Mouse (Mus musculus): Measurements from ENCODE around the gene Slc22a2. TPM values are rescaled to one million over a fixed set of nuclear protein-coding genes. Genes with fewer than 3 reads are reported as not detected.
"Not testable (repeated sequence)": the region's sequence is repeated elsewhere in the genome, so short reads cannot be mapped to it uniquely, and the experiment has no call there.

The Slc22a2 gene
- total RNA-seq (2015) (not detected in 2 replicates), total RNA-seq (2017) (not detected in 2 replicates)

GRCm38 (mm10) chr17:12583991-12584390 is at the start of gene Slc22a2:
Gene Slc22a2, plus strand, starts transcription at chr17:12584132.
- no peak for ATAC-seq (ENCODE audit: poor library complexity, severe bottlenecking)

GRCm38 (mm10) chr17:12534353-12535145 is 49.4 kb upstream of the Slc22a2 start:
- ATAC-seq (ENCODE audit: poor library complexity, severe bottlenecking): peak; percentile 67

- no peak for ATAC-seq (ENCODE audit: poor library complexity, severe bottlenecking)
Measured at GRCm38 (mm10) chr17:12562215-12562614, 21.7 kb upstream of the Slc22a2 start.

DNA sequence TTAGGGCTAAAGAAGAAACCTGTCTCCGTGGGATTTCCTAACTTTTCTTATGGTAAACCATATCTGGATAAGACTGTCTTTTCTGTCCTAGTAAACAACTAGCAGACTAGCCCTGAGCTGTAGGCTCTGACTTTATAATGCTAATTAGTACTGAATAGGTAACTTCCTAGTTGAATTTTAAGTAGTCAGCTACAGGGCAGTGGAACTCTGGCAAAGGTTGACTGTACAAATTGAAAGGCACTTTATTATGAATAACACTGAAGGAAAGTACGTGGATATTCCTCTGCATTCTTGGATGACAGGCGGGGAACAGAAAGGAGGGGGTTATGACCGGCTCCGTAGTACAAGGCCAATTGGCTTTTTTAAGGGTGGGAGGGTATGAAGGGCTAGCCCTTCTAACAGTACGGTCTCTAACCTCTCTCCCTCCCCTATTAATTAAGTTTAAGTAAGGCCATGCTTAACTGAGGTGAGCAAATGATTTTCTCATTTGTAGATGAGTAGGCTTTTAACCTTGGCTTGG is 19.4 kb upstream of the Slc22a2 start:
- ATAC-seq (ENCODE audit: poor library complexity, severe bottlenecking): not testable (repeated sequence)

DNA sequence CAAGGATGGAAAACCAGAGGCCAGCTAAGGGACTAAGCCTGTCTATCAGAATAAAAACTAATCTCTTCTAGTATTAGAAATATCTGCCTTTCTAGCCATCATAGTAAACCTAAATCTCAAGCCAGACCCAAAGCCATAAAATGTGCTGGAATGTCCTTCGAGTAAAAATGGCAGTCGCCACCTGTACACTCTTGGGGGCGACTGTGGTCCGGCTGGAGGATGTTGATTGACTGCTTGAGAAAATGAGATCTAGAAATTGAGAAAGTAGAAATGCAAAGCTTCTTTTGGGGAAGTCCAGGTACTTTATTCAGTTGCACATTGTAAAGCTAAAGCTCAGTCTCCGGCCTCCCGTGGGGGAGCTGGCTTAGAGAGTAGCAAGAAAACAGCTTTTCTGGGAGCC is 18.5 kb upstream of the Slc22a2 start:
- ATAC-seq (ENCODE audit: poor library complexity, severe bottlenecking): no peak

DNA sequence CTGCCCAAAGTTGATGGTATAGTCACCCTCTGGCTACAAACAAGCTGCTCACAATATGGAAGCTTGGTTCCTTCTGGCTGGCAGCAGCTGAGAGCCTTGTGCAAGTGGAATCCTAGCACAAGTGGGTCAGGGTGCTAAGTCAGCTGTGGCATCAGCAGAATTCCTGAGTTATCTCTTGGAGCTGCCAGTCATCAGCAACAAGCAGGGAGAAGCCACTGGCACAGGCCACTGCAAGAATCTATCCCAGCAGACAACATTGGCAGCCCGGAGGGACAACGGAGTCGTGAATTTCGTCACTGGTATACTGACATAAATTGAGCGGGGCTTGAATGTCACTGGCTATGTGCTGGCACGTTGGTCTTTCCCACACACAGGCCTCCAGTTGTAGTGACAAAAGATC is 12.6 kb upstream of the Slc22a2 start:
- ATAC-seq (ENCODE audit: poor library complexity, severe bottlenecking): no peak

GRCm38 (mm10) chr17:12571924-12572463 is 11.9 kb upstream of the Slc22a2 start:
- no peak for ATAC-seq (ENCODE audit: poor library complexity, severe bottlenecking)

DNA sequence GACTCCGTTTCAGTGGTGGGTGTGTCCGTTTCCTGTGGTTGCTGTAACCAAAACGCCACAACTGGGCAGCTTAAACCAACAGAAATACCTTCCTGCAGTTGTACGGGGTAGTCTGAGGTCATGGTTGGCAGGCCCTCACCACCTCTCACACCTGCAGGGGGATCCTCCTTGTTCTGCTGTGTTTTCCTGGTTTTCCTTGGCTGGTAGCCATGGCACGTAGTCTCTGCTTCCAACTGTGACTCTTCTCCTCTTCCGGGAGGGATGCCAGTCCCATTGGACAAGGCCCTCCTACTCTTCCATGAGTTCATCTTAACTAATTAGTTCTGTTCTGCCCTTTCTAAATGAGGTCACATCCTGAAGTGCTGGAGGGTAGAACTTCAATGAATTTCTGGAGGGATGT is 8.5 kb upstream of the Slc22a2 start:
- no peak for ATAC-seq (ENCODE audit: poor library complexity, severe bottlenecking)

- no peak for ATAC-seq (ENCODE audit: poor library complexity, severe bottlenecking)
Measured at GRCm38 (mm10) chr17:12577096-12577495, 6.8 kb upstream of the Slc22a2 start.

GRCm38 (mm10) chr17:12585366-12585765 is 1.4 kb downstream of the Slc22a2 start:
- ATAC-seq (ENCODE audit: poor library complexity, severe bottlenecking): no peak

- ATAC-seq (ENCODE audit: poor library complexity, severe bottlenecking): no peak
Measured at GRCm38 (mm10) chr17:12586966-12587365, 3.0 kb downstream of the Slc22a2 start.

DNA sequence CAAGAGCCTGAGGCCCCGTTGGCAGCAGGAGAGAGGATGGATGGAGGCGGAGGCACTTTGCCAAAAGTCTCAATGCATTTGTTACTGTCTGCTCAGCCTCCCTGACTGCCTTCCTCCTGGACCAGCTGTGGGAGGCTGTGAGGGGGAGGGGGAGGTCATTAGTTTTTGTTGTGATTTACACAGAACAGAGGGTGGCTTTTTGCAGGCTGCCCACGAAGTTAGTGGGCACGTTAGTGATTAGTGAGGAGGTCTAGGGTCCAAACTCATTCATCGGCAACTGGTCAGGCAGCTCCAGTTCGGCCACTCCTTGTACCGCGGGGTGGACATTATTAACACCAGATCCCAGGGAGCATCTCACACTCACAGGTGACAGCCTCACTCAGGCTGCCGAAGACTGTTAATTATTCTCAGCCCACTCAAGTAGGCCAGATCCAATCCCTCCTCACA is 4.9 kb downstream of the Slc22a2 start:
- no peak for ATAC-seq (ENCODE audit: poor library complexity, severe bottlenecking)

GRCm38 (mm10) chr17:12590911-12591625 is 7.1 kb downstream of the Slc22a2 start:
- no peak for ATAC-seq (ENCODE audit: poor library complexity, severe bottlenecking)

DNA sequence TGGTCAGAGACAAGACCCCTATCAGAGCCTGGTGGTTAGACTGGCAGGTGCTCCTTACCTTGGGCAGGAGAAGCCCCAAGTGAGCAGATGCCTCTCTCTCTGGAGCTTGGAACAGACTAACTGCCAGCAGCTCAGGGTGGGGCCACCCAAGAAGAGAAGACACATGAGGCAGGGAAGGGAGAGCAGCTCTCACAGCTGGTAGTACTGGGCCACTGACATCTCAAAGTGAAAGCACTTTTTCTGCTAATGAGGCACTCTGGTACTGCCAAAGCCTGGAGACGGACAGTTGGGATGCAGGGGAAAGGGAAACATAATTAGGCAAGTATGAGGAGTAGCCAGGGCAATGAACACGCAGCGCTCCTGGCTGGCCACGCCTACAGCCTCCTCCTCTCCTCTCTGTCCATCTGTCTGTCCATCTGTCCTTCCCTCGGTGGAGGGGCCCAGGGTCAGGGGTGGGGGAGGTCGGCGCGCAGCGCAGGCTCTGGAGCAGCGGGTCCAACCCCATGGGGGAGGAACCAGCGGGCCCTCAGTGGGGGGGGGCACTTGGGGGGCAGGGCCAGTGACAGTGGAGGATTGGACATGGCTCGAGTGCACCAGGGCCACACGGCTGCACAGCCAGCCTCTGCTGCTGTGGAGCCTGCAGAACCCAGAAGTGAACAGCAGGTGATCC is 12.0 kb downstream of the Slc22a2 start:
- ATAC-seq (ENCODE audit: poor library complexity, severe bottlenecking): no peak

GRCm38 (mm10) chr17:12606634-12607033 is 22.7 kb downstream of the Slc22a2 start:
- no peak for ATAC-seq (ENCODE audit: poor library complexity, severe bottlenecking)

- no peak for ATAC-seq (ENCODE audit: poor library complexity, severe bottlenecking)
Measured at GRCm38 (mm10) chr17:12607202-12607601, 23.3 kb downstream of the Slc22a2 start.

DNA sequence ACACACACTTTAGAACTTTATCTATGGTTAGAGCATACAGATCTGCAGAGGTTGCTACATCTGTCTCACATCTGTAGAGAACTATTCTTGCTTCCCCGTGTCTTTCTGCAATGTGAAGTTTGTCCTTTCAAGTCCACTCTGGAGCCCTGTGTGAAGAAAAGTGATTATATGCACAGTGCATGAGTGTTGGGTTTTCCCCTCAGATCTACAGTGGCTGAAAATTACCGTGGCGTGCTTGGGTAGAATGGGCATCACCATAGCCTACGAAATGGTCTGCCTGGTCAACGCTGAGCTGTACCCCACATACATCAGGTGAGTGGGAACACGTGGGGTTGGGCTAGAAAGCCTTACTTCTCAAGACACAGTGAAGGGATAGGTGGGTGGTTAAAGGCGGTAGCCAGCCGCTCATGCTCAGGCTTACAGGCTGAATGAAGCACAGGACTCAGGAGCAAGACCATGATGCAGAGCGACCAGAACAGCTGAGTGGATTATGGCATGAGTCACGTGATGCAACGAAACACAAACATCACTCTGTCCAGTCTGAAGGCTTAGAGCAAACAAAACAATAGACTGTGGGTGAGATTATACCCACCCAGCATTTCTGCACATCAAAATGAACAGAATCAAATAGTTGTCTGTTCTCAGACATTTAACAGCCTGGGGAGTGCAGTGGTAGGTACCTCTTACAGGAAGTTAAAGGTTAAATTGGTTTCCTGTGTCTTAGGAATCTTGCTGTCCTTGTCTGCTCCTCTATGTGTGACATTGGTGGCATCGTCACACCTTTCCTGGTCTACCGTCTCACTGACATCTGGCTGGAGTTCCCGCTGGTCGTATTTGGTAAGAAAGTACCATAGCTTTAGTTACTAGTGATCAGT is 30.8 kb downstream of the Slc22a2 start:
- no peak for ATAC-seq (ENCODE audit: poor library complexity, severe bottlenecking)

- no peak for ATAC-seq (ENCODE audit: poor library complexity, severe bottlenecking)
Measured at GRCm38 (mm10) chr17:12615429-12615828, 31.5 kb downstream of the Slc22a2 start.

DNA sequence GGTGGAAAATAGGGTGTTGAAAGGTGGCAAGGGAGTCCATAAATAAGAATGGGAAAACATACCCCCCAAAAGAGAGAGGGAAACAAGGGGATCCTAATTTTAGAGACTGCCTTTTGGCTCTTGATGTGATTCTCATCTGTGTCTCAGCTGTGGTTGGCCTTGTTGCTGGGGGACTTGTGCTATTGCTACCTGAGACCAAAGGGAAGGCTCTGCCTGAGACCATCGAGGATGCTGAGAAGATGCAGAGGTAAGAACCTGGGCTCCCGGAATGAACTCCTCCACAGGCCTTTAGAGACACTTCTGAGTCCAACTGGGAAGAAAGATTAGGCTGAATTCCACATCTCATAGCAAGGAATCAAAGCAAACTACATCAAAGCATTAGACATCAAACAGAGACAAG is 35.7 kb downstream of the Slc22a2 start:
- ATAC-seq (ENCODE audit: poor library complexity, severe bottlenecking): no peak

GRCm38 (mm10) chr17:12627983-12628382 is 44.1 kb downstream of the Slc22a2 start:
- no peak for ATAC-seq (ENCODE audit: poor library complexity, severe bottlenecking)

Measured in megakaryocyte, adult 5-6 weeks (primary cell).